Mouse (Mus musculus): ENCODE results near the gene Ppp6r2.

The Ppp6r2 gene

DNA sequence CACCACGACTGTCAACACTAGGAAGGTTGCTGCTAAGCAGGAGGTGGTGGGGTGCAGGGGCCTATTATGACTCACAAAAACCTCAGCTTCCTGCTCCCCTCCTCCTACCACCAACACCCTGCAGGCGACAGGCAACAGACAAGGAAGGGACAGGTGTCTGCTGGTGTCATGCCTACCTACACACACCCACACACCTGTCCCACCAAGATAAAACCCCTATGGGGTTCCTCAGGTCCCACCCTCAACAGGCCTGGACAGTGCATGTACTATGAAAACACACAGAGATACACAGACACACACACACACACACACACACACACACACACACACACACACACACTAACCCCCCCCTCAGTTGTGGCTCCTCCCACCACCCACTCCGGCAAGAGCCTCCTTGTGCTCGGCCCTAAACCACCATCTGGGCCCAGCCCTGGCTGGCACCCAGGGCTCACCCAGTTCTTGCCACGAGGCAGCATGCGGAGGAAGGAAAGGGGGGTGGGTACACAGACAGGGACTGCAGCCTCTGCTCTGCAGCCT lies 98.7 kb downstream of the Ppp6r2 start:
- no peak for DNase-seq (ENCODE audit: low spot score)

- no peak for DNase-seq (ENCODE audit: low spot score)
Measured at GRCm38 (mm10) chr15:89313359-89313758, 102.0 kb downstream of the Ppp6r2 start.

DNA sequence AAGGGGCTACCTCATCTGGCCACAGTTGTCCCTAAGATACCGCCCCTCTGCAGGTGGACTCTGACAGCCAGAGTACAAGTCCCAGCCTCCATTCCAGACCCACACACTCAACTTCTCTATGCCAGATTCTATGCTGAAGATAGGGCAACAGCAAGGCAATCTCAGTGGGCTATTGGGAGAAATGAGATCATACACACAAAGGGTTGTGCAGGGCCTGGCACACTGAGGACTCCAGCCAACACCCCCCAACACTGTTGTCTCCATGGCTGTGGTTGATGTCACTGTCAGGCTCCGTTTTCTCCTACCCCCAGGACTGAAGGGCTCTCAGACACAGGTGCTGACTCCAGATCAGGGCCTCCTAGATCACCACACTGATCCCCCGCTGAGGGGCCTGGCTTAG lies 102.8 kb downstream of the Ppp6r2 start:
- no peak for DNase-seq (ENCODE audit: low spot score)

DNA sequence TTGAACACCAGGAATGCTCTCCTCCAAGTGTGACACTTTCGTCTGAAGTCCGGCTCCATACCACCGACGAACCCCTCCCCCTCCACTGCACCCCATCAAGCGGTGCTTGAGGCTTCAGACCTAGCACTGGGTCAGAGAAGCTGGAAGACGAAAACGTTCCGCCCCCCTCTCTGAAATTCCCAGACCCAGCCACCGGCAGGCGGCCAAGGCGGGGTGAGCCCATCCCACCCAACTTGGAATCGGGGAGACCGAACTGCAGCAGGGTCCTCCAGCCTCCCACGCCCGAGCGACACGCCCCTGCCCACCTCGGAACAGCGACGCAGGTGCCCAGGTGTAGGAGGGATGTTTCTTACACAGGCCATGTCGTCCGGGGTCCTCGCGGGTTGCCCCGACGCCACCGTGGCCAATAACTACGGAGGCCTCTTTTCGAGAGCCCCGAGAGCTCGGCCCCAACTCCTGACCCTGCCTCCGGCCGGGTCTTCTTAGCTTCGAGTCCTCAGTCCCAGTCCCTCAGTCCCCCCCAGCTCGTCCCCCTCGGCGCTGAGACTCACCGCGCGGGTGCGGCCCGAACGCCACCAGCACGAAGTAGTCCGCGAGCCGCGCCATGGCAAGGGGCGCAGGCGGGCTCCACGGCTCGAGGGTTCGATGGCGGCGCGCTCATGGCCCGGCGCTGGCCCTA lies 103.3 kb downstream of the Ppp6r2 start:
- no peak for DNase-seq (ENCODE audit: low spot score)

DNA sequence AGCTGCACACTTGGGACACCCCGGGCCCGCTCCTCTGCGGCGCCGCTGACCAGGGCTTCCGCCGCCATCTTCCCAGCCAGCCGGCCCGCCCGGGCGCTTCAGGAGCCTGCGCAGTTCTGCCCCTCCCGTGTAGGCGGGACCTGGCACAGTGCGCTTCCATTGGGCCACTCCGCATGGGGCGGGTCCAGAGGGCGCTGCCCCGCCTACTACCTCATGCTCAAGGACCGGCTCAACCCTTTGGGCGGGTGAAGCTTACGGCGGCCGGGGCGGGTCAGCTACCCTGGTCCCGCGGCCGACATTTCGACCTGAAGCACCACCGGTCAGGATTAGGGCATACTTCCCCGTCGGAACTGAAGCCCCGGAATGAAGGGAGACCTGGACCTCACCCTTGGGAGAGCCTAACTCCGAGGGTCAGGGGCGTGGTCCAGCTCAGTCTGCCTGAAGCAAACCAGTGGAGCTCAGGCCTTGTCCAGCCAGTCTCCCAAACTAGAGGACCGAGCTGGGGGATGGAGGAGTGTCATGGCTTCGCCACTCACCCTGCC lies 103.9 kb downstream of the Ppp6r2 start, which contains the start of gene Sbf1:
TSS of gene Sbf1 (minus strand) at position 122 of the 542 bp plus-strand sequence.
- peak; percentile 95 for DNase-seq (ENCODE audit: low spot score)

DNA sequence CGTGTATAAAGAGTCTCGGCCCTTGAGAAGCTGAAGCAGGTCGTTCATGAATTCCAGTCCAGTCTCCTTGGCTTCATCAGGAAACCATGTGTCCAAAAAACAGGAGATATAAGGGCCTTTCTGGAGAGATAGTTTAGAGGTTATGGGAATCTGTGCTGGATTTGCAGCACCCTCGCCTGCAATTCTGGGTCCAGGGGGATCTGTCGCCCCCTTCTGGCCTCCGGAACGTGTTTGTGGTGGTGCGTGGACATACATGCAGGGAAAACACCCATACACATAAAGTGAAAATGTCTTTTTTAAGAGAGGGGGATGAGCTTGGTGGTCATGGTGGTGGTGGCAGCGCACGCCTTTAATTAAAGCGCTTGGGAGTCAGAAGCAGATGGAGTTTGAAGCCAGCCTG lies 104.8 kb downstream of the Ppp6r2 start:
- peak; percentile 38 for DNase-seq (ENCODE audit: low spot score)

DNA sequence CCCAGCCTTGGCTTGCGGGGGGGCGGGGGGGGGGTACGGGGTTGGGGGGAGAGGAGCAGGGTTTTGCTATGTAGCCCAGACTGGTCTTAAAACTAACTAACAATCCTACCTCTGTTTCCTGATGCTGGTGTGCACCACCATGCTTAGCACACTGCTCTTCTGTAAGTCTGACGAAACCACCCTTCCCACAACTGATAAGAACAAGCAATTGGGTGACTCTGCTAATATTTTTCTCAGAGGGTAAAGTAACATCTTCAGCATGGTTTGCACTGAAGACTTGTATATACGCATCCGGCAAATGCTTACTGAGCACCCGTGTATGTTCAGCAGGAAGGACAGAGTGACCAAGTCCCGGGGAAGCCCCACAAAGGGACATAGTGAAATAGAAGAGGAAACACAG lies 109.9 kb downstream of the Ppp6r2 start:
- DNase-seq (ENCODE audit: low spot score) = peak; percentile 27

DNA sequence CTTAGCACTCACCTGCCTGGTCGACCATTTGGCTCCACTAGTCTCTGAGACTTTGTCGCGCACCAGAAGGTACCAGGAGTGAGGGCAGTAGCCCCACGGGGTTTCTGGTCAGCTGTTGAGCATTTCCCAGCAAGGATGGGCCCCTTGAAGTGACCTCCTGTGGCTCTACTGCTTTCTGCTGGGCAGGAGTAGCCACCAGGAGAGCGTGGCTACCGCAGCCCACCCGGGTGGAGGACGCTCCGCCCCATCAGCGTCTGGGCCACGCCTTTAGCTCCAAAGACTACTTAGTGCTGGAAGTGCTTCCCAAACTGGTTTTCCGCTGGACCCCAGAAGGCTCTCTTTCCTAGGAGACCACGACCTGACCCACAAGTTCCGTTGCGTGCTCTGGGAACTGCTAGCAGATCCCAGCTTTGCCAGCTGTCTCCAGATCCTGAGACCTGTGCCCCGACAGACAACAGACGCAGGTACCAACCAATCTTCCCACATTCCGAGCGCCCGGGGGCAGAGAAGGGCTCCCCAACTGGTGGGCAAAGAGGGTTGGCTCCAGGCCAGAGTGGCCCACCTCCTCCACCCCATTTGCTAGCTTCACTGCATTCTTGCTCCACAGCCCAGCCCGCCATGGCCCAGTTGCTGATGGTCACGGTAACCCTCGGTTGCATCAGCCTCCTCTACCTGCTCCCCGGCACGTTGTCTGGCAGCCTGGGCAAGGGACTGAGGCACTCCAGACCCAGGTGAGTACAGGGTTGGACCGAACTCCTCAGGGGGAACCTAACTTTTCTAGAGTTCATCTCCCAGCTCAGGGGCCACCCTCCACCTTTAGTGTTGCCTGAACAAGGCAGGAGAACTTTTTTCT lies 111.5 kb downstream of the Ppp6r2 start, which contains the start of gene Adm2:
TSS of gene Adm2 (plus strand) at position 51 of the 853 bp plus-strand sequence.
- DNase-seq (ENCODE audit: low spot score) = no peak

- DNase-seq (ENCODE audit: low spot score) = no peak
Measured at GRCm38 (mm10) chr15:89323656-89324055, 112.3 kb downstream of the Ppp6r2 start.

DNA sequence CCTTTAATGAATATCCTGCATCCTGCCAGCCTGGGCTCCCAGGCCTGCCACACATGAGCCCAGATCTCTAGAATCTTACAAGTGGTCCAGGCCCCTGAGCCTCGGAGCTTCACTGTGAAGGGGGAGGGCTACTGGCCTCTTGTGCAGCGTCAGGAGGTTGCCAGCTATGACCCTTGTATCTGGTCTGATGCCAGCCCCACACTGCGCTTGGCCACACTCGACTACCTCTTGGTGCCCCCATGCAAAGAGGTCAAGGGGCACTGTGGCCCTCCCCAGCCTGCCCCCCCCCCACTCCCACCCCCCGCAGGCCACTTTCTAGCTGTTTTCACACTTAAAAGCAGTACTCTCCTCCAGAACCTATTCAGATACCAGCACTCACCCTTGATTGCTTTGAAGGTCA lies 115.1 kb downstream of the Ppp6r2 start:
- no peak for DNase-seq (ENCODE audit: low spot score)

GRCm38 (mm10) chr15:89334271-89334670 lies 122.9 kb downstream of the Ppp6r2 start, which contains the start of gene Miox:
Miox (plus strand) TSS chr15:89334398.
- no peak for DNase-seq (ENCODE audit: low spot score)

DNA sequence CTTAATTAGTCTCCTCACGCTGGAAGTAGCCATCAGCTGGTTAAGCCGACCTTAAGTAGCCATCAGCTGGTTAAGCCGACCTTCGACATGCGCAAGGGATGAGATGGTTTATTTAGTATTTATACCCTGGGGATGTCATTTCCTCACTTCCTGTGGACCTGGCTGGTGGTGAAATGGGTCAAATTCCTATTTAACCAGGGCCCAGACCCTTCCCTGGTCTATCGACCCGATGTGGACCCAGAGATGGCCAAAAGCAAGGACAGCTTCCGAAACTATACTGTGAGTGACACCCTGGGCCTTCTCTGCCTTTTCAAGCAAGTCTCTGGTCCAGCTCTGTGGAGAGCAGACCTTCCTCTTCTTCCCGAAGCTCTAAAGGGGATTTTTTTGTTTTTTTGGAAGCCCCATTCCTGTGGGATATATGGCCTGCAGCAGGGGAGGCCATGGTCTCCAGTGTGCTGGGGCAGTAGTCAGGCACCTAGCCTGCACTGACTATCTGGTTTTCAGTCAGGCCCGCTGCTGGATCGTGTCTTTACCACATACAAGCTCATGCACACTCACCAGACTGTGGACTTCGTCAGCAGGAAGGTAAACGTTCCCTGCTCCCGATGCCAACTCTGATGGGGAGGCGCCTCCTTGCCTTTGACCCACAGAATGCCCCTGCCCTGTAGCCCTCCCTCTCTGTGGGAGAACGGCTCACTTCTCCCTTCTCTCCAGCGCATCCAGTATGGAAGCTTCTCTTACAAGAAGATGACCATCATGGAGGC lies 123.6 kb downstream of the Ppp6r2 start:
- DNase-seq (ENCODE audit: low spot score) = no peak

DNA sequence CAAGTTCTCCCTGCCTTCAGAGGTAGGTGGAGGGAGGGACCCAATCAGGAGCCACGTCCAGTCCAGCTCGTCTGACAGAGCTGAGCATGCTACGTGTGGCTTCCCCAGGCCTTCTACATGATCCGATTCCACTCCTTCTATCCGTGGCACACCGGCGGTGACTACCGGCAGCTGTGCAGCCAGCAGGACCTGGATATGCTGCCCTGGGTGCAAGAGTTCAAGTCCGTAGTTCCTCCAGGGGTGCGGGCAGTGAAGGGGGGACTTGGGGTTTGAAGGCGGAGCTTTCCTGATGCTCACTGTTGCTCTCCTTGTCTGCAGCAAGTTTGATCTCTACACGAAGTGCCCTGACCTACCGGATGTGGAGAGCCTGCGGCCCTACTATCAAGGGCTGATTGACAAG lies 125.1 kb downstream of the Ppp6r2 start:
- DNase-seq (ENCODE audit: low spot score) = no peak

Data from c-Kit-positive CD71-positive TER-119-positive erythroid progenitor cells, embryonic 14.5 days (primary cell).